Mouse (Mus musculus) bone marrow macrophage, adult 2 months (primary cell): ENCODE data around the gene Dnah14.

Experiments
- CTCF ChIP-seq: IDR thresholded peaks from 2 replicates; pipeline ENCODE4 v1.5.1; 2012; ENCODE audit warnings: low read depth, mild to moderate bottlenecking, low read length, moderate library complexity
- POLR2A ChIP-seq: IDR thresholded peaks from 2 replicates; pipeline ENCODE4 v1.6.1; 2012; ENCODE audit warnings: mild to moderate bottlenecking, low read depth, low read length, borderline replicate concordance

- TF ChIP-seq CTCF (no peak), POLR2A (no peak)
These were observed 90.4 kb downstream of the Dnah14 start for GRCm38 (mm10) chr1:181666801-181667200.
